Mouse (Mus musculus) Patski (cell line): Measurements from ENCODE around the gene Npas3. TPM values are rescaled to one million over a fixed set of nuclear protein-coding genes. Genes with fewer than 3 reads are reported as not detected.
A peak's percentile ranks its signal among the peaks of the same experiment; 100 is the strongest.

Experiments
- ATAC-seq: fragments of 100-300 bp; one replicate; pipeline ENCODE4 v1.8.0; 2021
- CTCF ChIA-PET: fragments of 350-600 bp; sonication (Branson Sonifier 250); formaldehyde crosslinking; loops from one replicate; lab custom pipeline; 2022; ENCODE audit warnings: inconsistent platforms; lab: Charles Lee
- POLR2A ChIA-PET: fragments of 350-600 bp; sonication (Branson Sonifier 250); formaldehyde crosslinking; loops from one replicate; lab custom pipeline; 2022; ENCODE audit warnings: antibody characterized with exemption, inconsistent platforms; lab: Charles Lee
- DNase-seq: peaks from one replicate; pipeline ENCODE4 v3.0.0-alpha.2; 2011; ENCODE audit warnings: low read depth, low spot score
- H3K27me3 ChIP-seq: fragments of 371-371 bp; one replicate; pipeline ENCODE4 v1.5.1; 2021
- CTCF ChIP-seq: fragments of 100-300 bp; IDR thresholded peaks from one replicate; pipeline ENCODE4 v1.5.1; 2021
- in situ Hi-C: fragments of 300-500 bp; cut with MboI; formaldehyde crosslinking; loops from 3 replicates; pipeline ENCODE4 v1.11.1; 2018; ENCODE audit warnings: low pct_unique_long_range_greater_than_20kb, mixed read lengths
- polyA plus RNA-seq: library from polyadenylated mRNA; unstranded; gene quantifications from one replicate; pipeline ENCODE4 v1.2.3, GENCODE M21; 2021

Gene Npas3
- polyA plus RNA-seq, 1 experiment from 2014 or later: 0.08 TPM

- no peak for ATAC-seq
- ChIA-PET CTCF (interaction anchor here (1.2 kb wide), 1 partner anchor 463 kb away, joined by 3 read pairs; no protein-coding TSS in a partner anchor), POLR2A (interaction anchor here (0.7 kb wide), 1 partner anchor 484 kb away, joined by 8 read pairs; no protein-coding TSS in a partner anchor)
- in situ Hi-C loops: no loop called here
- TF ChIP-seq CTCF: no peak
- H3K27me3 ChIP-seq: no peaks in the 10 kb centered on the region
- DNase-seq: no peak
Measured at GRCm38 (mm10) chr12:54093729-54094128, 845.3 kb downstream of the Npas3 start.

GRCm38 (mm10) chr12:54096492-54096891, 848.0 kb downstream of the Npas3 start:
- no peak for ATAC-seq
- in situ Hi-C loops: no loop called here
- DNase-seq: no peak
- no peak for TF ChIP-seq CTCF
- no peaks in the 10 kb centered on the region for H3K27me3 ChIP-seq
- ChIA-PET POLR2A (no interaction called here), CTCF (no interaction called here)

- ATAC-seq (no peak), DNase-seq (no peak)
- no peak for TF ChIP-seq CTCF
- POLR2A ChIA-PET: interaction anchor here (0.9 kb wide), 1 partner anchor 390 kb away, joined by 3 read pairs; no protein-coding TSS in a partner anchor
- in situ Hi-C loops: no loop called here
- CTCF ChIA-PET: interaction anchor here (1.0 to 2.3 kb wide), 3 partner anchors 13 to 466 kb away, joined by 3 to 7 read pairs (median 4); no protein-coding TSS in a partner anchor
- H3K27me3 ChIP-seq: no peaks in the 10 kb centered on the region
Measured at GRCm38 (mm10) chr12:54098136-54098535, 849.7 kb downstream of the Npas3 start.

- in situ Hi-C loops: no loop called here
- POLR2A ChIA-PET: interaction anchor here (0.9 kb wide), 1 partner anchor 389 kb away, joined by 3 read pairs; no protein-coding TSS in a partner anchor
- H3K27me3 ChIP-seq: no peaks in the 10 kb centered on the region
Measured at GRCm38 (mm10) chr12:54098785-54099184, 850.3 kb downstream of the Npas3 start.

GRCm38 (mm10) chr12:54099458-54099857, 851.0 kb downstream of the Npas3 start:
- no peak for DNase-seq
- ChIA-PET CTCF (interaction anchor here (0.9 to 2.3 kb wide), 4 partner anchors 11 to 390 kb away, joined by 3 to 7 read pairs (median 3); no protein-coding TSS in a partner anchor), POLR2A (no interaction called here)
- no peaks in the 10 kb centered on the region for H3K27me3 ChIP-seq
- in situ Hi-C loops: no loop called here
- no peak for ATAC-seq
- TF ChIP-seq CTCF: no peak

More at GRCm38 (mm10) chr12:54098785-54099184, 850.3 kb downstream of the Npas3 start:
- ATAC-seq (peak; percentile 82), DNase-seq (peak; percentile 15)
- CTCF ChIA-PET: interaction anchor here (0.9 to 2.3 kb wide), 3 partner anchors 13 to 465 kb away, joined by 3 to 7 read pairs (median 3); no protein-coding TSS in a partner anchor
- peak; percentile 90 for TF ChIP-seq CTCF

GRCm38 (mm10) chr12:54101307-54101870, 852.9 kb downstream of the Npas3 start:
- ChIA-PET POLR2A (no interaction called here), CTCF (no interaction called here)
- no peak for TF ChIP-seq CTCF
- in situ Hi-C loops: no loop called here
- ATAC-seq (no peak), DNase-seq (no peak)
- no peaks in the 10 kb centered on the region for H3K27me3 ChIP-seq

GRCm38 (mm10) chr12:54102500-54102899, 854.0 kb downstream of the Npas3 start:
- POLR2A ChIA-PET: no interaction called here
- CTCF ChIA-PET: interaction anchor here (1.1 kb wide), 1 partner anchor 15 kb away, joined by 4 read pairs; no protein-coding TSS in a partner anchor
- ATAC-seq (no peak), DNase-seq (no peak)
- no peaks in the 10 kb centered on the region for H3K27me3 ChIP-seq
- in situ Hi-C loops: no loop called here
- no peak for TF ChIP-seq CTCF

- in situ Hi-C loops: loop anchor here (5.0 kb wide), 3 partner anchors 247 to 452 kb away; no protein-coding TSS in a partner anchor
- peak; percentile 35 for TF ChIP-seq CTCF
- ATAC-seq (no peak), DNase-seq (no peak)
- CTCF ChIA-PET: no interaction called here
- no peaks in the 10 kb centered on the region for H3K27me3 ChIP-seq
- POLR2A ChIA-PET: no interaction called here
Measured at GRCm38 (mm10) chr12:54105531-54105930, 857.1 kb downstream of the Npas3 start.

GRCm38 (mm10) chr12:54105946-54106345, 857.5 kb downstream of the Npas3 start:
- DNase-seq: no peak
- ChIA-PET POLR2A (no interaction called here), CTCF (no interaction called here)
- no peak for ATAC-seq
- H3K27me3 ChIP-seq: no peaks in the 10 kb centered on the region
- in situ Hi-C loops: loop anchor here (5.0 kb wide), 3 partner anchors 246 to 451 kb away; no protein-coding TSS in a partner anchor
- no peak for TF ChIP-seq CTCF

GRCm38 (mm10) chr12:54110342-54110741, 861.9 kb downstream of the Npas3 start:
- DNase-seq (no peak), ATAC-seq (no peak)
- in situ Hi-C loops: no loop called here
- ChIA-PET POLR2A (no interaction called here), CTCF (no interaction called here)
- H3K27me3 ChIP-seq: no peaks in the 10 kb centered on the region
- no peak for TF ChIP-seq CTCF

GRCm38 (mm10) chr12:54110930-54111329, 862.5 kb downstream of the Npas3 start:
- no peak for ATAC-seq
- POLR2A ChIA-PET: no interaction called here
- no peak for TF ChIP-seq CTCF
- no peak for DNase-seq
- CTCF ChIA-PET: no interaction called here
- in situ Hi-C loops: no loop called here
- no peaks in the 10 kb centered on the region for H3K27me3 ChIP-seq
